Mouse (Mus musculus) erythroid progenitor cell, adult 5-6 weeks (primary cell): ENCODE data around the gene Stambp. TPM values are rescaled to one million over a fixed set of nuclear protein-coding genes. Genes with fewer than 3 reads are reported as not detected.

ENCODE experiments used
- ATAC-seq: replicated peaks from 2 replicates; pipeline ENCODE4 v1.8.0; 2016; ENCODE audit warnings: moderate number of reproducible peaks, mild to moderate bottlenecking, moderate TSS enrichment, inconsistent platforms; ENCODE audit not compliant: poor library complexity, low FRiP score, severe bottlenecking
- total RNA-seq, 2 experiments: library from RNA; stranded (forward) in 1 of 2; stranded (reverse) in 1 of 2; fragments of 150-400 nt in 1 of 2; fragments of 186-747, 209-891 nt in 1 of 2; gene quantifications; 2 replicates each; pipeline versions ENCODE4 v1.2.3 to v1.2.4; 2015 to 2017; ENCODE audit warnings: low replicate concordance in 2 of 2

Stambp gene
- total RNA-seq, 2 experiments from 2014 or later = 9.7 to 10.5 TPM

GRCm38 (mm10) chr6:83571840-83572667 lies 475 bp downstream of the Stambp start:
- ATAC-seq = peak; percentile 99

DNA sequence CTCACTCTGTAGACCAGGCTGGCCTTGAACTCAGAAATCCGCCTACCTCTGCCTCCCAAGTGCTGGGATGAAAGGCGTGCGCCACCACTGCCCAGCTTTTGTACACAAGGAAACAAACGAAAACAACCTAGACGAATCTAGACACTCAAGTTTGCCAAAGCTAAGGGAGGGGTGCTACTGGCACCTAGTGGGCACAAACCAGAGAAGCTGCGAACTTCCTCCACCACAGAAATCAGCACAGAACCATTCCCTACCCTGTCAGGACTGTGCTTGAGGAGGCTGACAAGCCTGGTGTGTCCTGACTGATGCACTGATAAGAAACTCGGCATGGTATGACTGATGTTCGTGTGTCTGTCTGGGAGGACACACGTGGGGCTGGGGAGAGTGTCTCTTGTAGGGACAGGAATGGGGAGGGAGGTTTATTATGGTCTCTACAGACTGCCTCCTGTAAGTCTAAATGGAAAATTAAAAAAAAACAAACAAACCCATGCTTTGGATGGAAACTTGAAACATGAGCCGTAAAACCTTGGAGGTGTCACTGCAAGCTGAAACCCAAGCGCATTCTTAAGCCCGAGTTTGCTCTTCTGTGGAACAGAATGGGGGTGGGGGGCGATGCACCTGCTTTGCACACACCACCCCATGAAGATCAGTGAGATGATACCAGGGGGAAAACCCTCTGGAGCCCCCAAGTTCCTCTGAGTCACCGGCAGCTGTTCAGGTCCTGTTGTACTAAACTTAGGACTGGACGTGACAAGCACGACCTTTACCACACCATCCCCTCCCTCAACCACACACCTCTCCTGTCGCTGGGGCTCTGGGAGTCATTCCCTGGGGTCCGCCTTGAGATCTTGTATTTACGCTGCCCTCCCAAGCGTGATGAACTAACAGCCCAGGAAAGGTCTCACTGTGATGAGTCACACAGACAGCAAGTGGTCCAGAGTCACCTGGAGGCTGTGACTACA lies 3.3 kb downstream of the Stambp start:
- ATAC-seq = no peak

- ATAC-seq = no peak
These were observed 16.6 kb downstream of the Stambp start for GRCm38 (mm10) chr6:83555972-83556371.

GRCm38 (mm10) chr6:83548346-83548745 lies 24.2 kb downstream of the Stambp start:
- no peak for ATAC-seq

DNA sequence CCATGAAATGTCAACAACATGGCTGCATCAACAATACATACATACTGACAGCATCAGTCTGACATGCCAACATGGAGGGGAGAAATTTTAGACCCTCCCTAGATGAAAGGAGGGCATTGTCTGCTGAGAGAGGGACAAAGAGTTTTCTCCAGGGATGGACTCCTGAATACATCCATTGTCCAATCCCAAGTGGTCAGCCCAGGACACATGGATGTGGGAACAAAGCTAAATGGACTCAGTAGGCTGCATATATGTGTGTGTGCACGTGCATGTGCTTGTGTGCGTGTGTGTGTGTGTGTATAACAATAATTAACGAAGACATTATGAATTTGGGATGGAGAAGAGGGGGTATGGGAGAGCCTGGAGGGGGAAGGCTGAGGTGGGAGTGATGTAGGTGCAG lies 26.8 kb downstream of the Stambp start:
- no peak for ATAC-seq

GRCm38 (mm10) chr6:83541756-83542456 lies 30.6 kb downstream of the Stambp start:
- ATAC-seq = no peak

DNA sequence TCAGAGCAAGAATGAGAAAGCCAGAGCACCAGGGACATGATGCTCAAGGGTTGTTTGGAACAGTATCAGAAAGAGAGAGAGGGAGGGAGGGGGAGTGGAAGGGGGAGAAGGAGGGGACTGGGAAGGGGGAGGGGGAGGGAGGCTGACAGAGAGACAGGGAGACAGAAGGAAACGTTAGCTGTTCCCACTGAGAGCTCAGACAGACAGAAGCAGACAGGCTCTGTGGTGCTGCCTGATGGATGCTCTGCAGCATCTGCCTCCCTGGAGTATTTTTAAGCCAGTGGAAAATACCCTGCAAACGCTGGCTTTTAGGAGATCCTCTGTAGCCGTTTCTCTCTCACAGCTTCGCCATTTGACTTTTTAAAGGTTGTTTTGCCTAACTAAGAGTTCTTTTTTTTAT lies 32.5 kb downstream of the Stambp start:
- no peak for ATAC-seq

DNA sequence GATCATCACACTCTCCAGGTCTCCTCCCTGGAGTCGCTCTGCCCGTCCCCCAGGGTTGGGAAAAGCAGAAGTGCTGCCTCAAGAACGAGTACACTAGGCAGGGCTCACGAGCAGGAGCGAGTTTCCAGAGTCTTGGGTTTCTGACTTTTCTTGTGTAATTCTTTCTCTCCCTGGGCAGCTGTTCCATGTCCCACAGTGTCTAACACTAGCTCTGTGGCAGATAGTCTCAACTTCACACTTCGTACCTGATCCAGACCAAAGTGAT lies 35.8 kb downstream of the Stambp start:
- no peak for ATAC-seq

DNA sequence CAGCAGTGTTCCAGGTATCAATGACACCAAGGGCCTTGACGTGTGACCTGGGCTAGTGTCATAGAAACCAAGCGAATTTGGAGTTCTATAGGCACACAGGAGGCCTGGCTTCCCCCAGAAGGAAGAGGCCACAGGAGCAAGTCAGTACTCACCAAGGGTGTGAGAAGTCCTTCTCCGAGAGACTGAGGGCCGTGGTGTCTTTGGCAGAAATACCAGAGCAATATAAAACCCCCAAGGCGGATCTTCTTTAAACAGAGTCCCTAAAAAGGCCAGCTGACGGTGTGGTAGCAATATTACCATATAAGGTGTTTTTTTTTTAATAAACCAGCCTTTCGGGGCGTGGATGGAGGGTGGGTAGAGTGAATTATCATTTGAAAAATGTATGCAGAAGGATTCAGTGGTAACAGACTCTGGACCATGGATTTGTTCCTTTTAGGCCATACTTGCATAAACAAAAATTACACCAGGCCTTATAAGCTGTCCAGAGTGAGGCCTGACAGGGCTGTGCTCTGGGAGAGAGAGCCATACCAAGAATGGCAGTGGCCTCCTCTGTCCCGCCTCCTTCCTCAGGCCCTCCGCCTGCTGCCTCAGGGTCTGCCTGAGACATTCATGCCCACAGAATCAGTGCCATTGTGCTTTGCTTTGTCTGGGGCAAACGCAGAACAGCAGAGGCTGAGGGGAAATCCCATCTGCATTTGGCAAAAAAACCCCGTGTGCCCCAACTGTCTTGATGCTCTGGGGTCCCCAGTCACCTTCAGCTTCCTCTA lies 36.3 kb downstream of the Stambp start, which contains the start of gene Actg2:
Actg2 (minus strand) TSS at position 238 of the 767 bp plus-strand sequence.
- no peak for ATAC-seq

DNA sequence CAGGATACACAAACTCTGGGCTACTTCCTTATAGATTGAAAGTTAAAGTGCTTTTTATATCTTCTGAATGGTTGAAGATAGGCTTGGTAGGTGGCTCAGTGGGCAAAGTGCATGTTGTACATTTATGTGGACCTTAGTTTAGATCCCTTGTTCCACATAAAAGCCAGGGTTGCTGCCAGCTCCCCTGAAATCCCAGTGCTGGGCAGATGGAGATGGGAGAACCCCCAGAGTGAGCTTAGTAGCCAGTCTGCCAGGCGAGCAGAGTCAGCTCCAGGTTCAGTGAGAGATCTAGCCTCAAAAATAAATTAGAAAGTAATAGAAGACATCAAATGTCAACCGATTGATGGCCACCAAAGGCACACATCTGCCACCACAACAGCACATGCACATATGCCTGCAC lies 39.9 kb downstream of the Stambp start:
- ATAC-seq = no peak

DNA sequence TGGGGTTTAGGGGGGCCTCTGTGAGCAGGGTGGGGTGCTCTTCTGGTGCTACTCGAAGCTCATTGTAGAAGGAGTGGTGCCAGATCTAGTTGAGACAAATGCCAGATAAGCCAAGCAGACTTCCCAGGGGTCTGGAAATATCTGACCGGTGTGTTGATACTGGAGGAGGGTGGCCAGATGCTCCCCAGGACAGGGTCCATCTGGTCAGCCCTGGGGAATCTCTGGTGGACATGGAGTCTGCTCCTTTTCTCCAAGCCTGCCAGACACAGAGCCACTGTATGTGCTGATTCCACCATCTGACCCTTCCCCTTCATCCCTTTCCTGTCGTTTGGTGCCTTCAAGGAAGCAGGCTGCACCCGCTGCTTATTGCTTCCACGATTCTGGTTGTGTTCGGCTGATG lies 49.3 kb downstream of the Stambp start:
- ATAC-seq = no peak

DNA sequence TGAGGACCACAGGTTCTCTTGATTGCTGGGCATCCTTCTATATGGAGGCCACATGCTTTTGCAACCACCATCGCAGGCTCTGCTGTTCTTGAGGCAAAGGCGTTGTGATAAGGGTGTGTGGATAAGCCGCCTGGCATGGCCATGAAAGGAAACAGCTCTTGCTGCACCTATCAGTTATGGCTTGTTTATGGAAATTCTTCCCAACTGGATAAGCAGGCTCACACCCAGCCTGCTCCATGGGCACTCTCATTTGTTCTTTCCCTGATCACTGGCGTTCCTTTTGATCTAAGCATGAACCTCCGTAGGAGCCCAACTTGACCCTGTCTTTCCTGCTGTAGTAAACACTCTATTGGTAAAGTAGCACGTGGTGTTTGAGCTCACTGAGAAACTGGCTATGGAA lies 50.7 kb downstream of the Stambp start:
- ATAC-seq = no peak

- ATAC-seq = no peak
These were observed 53.9 kb downstream of the Stambp start for GRCm38 (mm10) chr6:83518637-83519036.

DNA sequence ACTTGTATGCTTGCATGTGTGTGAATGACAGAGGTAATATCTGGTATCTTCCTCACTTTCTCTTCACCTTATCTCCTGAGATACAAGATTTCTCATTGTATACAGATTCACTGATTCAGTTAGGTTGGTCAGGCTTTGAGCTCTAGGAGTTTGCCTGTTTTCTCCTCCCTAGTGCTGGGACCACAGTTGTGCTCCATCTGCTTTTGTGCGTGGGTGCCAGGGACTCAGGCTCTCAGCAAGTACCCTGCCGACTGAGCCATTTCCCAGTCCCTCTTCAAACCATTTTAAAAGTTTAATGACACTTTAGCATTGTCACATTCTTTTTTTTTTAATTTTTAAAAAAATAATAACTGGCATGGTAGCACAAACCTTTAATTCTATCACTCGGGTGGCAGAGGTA lies 57.4 kb downstream of the Stambp start:
- ATAC-seq = no peak

DNA sequence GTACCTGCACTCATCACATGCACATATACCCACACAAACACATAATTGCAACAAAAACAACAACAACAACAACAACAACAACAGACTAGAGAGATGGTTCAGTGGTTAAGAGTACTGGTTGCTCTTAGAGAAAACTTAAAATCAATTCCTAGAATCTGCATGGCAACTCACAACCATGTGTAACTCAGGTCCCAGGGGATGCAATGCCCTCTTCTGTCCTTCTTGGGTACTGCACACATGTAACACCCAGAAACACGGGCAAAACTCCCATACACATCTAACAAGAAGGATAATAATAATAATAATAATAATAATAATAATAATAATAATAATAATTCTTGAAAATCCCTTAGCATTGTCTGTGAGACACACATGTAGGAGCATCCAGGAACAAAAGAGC lies 60.0 kb downstream of the Stambp start:
- ATAC-seq = peak; percentile 77

DNA sequence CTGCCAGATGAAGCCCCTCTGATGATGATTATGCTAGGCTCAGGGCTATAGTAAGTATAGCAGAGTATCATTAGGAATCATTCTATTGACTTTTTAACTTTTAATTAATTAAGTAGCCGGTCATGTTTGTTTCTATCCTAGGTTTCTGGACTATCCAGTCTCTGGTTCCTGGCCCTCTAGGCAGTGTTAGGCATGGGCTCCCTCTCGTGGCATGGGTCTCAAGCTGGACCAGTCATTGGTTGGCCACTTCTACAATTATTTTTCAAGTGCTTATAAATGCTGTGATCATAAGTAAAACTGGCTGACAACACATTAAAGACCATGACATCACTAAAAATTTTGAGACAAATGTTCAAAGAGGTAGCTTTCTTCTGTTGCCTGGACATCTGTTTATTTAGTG lies 62.3 kb downstream of the Stambp start:
- ATAC-seq = no peak

GRCm38 (mm10) chr6:83509442-83509841 lies 63.1 kb downstream of the Stambp start:
- no peak for ATAC-seq

DNA sequence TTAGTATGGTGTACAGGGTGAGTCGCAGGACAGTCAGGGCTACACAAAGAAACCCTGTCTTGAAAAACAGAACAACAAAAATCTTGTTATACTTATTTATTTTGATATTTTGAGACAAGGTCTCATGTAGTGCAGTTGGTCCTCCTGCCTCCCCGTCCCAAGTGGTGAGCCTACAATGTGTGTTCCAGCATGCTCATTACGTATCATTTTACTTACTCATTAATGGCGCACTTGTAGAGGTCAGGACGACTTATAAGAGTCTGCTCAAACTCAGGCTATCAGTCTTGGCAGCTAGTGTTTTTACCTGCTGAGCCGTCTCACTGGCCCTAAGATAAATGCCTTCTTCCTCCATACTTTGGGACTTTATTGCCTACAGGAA lies 65.4 kb downstream of the Stambp start:
- peak; percentile 40 for ATAC-seq

DNA sequence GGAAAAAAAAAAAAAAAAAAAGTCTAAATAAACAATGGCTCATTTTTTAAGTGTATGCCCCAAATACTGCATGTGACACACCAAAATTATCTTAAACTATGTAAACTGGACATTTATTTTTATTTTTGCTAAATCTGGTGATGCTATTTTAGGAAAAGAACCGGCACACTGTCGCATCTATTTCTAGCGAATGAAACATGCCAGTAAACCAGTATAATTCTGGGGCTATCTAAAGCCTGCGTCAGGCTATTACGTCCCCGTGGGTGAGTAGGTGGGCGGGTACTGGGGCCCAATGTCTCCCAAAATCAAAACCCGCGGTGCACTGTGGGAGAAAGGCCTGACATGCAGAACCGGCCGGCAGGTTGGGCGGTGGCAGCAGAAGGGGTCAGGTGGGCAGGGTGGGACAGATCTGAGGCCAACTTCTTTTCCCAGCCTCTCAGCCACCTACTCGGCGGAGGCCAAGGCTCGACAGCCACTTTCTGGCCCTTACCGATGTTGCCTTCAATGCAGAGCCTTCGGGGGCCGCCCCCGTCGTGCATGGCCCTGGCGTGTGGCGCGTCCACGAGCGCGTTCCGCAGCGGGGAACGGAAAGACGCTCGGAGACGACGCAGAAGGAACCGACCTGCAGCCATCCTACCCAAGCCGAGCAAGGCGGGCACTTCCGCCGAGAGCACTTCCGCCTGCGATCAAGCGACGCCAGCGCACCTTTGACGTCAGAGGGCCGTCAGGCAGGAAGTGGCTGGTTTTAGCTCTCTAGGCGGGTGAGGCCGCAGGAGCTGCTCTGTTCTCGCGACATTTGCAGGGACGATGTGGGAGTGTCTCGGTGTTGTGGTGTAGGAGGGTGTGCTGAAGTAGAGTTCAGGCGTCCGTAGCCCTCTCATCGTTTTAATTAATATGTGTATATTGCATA lies 66.0 kb downstream of the Stambp start, which contains the start of gene Dguok:
Dguok (minus strand) TSS at position 712 of the 910 bp plus-strand sequence.
- peak; percentile 93 for ATAC-seq
